22 mouse cellular contexts compared by ENCODE assay signal in the genomic region with DNA sequence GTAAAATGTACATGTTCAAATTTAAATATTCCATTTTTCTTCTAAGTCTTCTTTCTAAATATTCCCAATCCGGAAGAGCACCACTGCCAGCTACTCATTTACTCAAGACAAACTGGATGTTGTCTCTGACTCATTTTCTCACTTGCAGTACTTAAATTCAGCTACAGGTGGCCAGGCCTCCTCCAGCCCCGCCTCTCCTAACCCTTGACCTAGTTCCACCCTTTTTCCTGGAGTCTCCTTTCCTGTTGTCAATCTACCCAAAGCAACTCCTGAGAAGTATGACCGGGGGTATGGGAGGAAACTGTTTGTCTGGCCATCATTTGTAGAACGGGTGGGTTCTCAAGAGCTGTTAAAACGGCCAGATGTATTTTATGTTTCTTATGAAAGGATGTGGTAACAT. TPM values are rescaled to one million over a fixed set of nuclear protein-coding genes. Genes with fewer than 3 reads are reported as not detected.
DNase-seq lines count a peak whose midpoint lies in the region; ATAC-seq and TF ChIP-seq lines count a peak whose summit lies in the region.
"Had no signal": no experiment of that assay in that cellular context is flagged by ENCODE, and none has a peak within 500 bp of the region (broad histone marks: within the 10 kb centered on the region; RNA-seq: fewer than 3 reads in every experiment).

No protein-coding gene starts in this region.

- no peak for TF ChIP-seq EP300 in heart, postnatal 0 days (IDR thresholded peaks at IDR 0.05; ENCODE audit: low read depth)
- no peak for TF ChIP-seq EP300 in stomach, postnatal 0 days (optimal IDR thresholded peaks at IDR 0.05)

- DNase-seq in heart, postnatal 0 days (ENCODE audit: low spot score) = no peak
- DNase-seq in heart, postnatal 10 days = no peak
- DNase-seq in lung, embryonic 14.5 days = no peak
- no peak for DNase-seq in lung, postnatal 14 days
- DNase-seq in gonadal fat pad, adult 2 months (ENCODE audit: low read depth) = peak; percentile 38
- DNase-seq in stomach, postnatal 0 days (ENCODE audit: low spot score) = peak; percentile 41
- DNase-seq in right cerebral cortex, postnatal 4 days = no peak
- DNase-seq: cerebellum, adult 11 months; cerebellum, postnatal 36 days; kidney, postnatal 14 days; thymus, postnatal 36 days had no signal

- H3K4me2 ChIP-seq in heart, postnatal 0 days (ENCODE audit: low read depth, low read length) = no peak overlapping the region
- H3K4me2 ChIP-seq in lung, embryonic 14.5 days = no peak overlapping the region
- H3K4me2 ChIP-seq in stomach, postnatal 0 days (replicated peaks; ENCODE audit: low read depth) = no peak overlapping the region
- H3K4me2 ChIP-seq: forebrain, embryonic 15.5 days; heart, embryonic 13.5 days; hindbrain, embryonic 13.5 days; midbrain, embryonic 15.5 days; stomach, embryonic 15.5 days had no signal

- no peak overlapping the region for H3K27ac ChIP-seq in heart, postnatal 0 days (ENCODE audit: low read depth)
- H3K27ac ChIP-seq in lung, embryonic 14.5 days (ENCODE audit: low read depth) = no peak overlapping the region
- H3K27ac ChIP-seq in stomach, postnatal 0 days (replicated peaks) = no peak overlapping the region
- H3K27ac ChIP-seq: forebrain, embryonic 15.5 days; heart, embryonic 13.5 days; hindbrain, embryonic 13.5 days; midbrain, embryonic 15.5 days; stomach, embryonic 15.5 days had no signal

- peak; percentile 14; the same call in 1 of the 2 replicates for TF ChIP-seq CTCF in heart, postnatal 0 days (IDR thresholded peaks at IDR 0.05; ENCODE audit: low read depth)
- TF ChIP-seq CTCF in lung, embryonic 14.5 days (IDR thresholded peaks at IDR 0.05; ENCODE audit: low read depth) = peak; percentile 17; the same call in 1 of the 2 replicates
- TF ChIP-seq CTCF in stomach, postnatal 0 days (IDR thresholded peaks at IDR 0.05; ENCODE audit: low read depth) = peak; percentile 54

- H3K4me3 ChIP-seq in heart, postnatal 0 days (ENCODE audit: low read depth, low read length) = no peak overlapping the region
- H3K4me3 ChIP-seq in lung, embryonic 14.5 days (ENCODE audit: low read depth, low read length) = no peak overlapping the region
- no peak overlapping the region for H3K4me3 ChIP-seq in stomach, postnatal 0 days (ENCODE audit: low read depth, low read length)
- H3K4me3 ChIP-seq: forebrain, embryonic 15.5 days; heart, embryonic 13.5 days; hindbrain, embryonic 13.5 days; midbrain, embryonic 15.5 days; stomach, embryonic 15.5 days had no signal

- WGBS in heart, postnatal 0 days = 68% methylated on average over 5 of the region's 5 CpGs
- WGBS in lung, embryonic 14.5 days = 59% methylated on average over 5 of the region's 5 CpGs
- WGBS in stomach, postnatal 0 days = 55% methylated on average over 5 of the region's 5 CpGs

- intact Hi-C loops in heart, postnatal 10 days (cut with DNase I) = loop anchor here (10.0 kb wide), 1 partner anchor 139 kb away; no protein-coding TSS in a partner anchor

- H3K9ac ChIP-seq in heart, postnatal 0 days (replicated peaks; ENCODE audit: low read depth, low read length) = no peak overlapping the region
- no peak overlapping the region for H3K9ac ChIP-seq in lung, embryonic 14.5 days
- H3K9ac ChIP-seq in stomach, postnatal 0 days (ENCODE audit: low read length) = no peak overlapping the region
- H3K9ac ChIP-seq: forebrain, embryonic 15.5 days; heart, embryonic 13.5 days; hindbrain, embryonic 13.5 days; midbrain, embryonic 15.5 days; stomach, embryonic 15.5 days had no signal

- H3K36me3 ChIP-seq in heart, postnatal 0 days (replicated peaks; ENCODE audit: control insufficient read depth, insufficient read depth, low read length) = no peaks in the 10 kb centered on the region
- H3K36me3 ChIP-seq in lung, embryonic 14.5 days (ENCODE audit: insufficient read depth) = no peaks in the 10 kb centered on the region
- no peaks in the 10 kb centered on the region for H3K36me3 ChIP-seq in stomach, postnatal 0 days (ENCODE audit: control insufficient read depth, insufficient read depth, low read length)
- H3K36me3 ChIP-seq: forebrain, embryonic 15.5 days; heart, embryonic 13.5 days; hindbrain, embryonic 13.5 days; midbrain, embryonic 15.5 days; stomach, embryonic 15.5 days had no signal

- H3K4me1 ChIP-seq in heart, postnatal 0 days (ENCODE audit: control insufficient read depth, insufficient read depth) = no peaks in the 10 kb centered on the region
- H3K4me1 ChIP-seq in lung, embryonic 14.5 days (ENCODE audit: insufficient read depth) = no peaks in the 10 kb centered on the region; the same call in 1 of the 2 replicates
- H3K4me1 ChIP-seq in stomach, postnatal 0 days (replicated peaks; ENCODE audit: control insufficient read depth, insufficient read depth) = no peaks in the 10 kb centered on the region
- H3K4me1 ChIP-seq: forebrain, embryonic 15.5 days; heart, embryonic 13.5 days; hindbrain, embryonic 13.5 days; midbrain, embryonic 15.5 days; stomach, embryonic 15.5 days had no signal

- H3K9me3 ChIP-seq in heart, postnatal 0 days (replicated peaks; ENCODE audit: control insufficient read depth, low read length) = no peaks in the 10 kb centered on the region
- no peaks in the 10 kb centered on the region for H3K9me3 ChIP-seq in lung, embryonic 14.5 days (ENCODE audit: low read depth, low read length)
- no peaks in the 10 kb centered on the region for H3K9me3 ChIP-seq in stomach, postnatal 0 days (ENCODE audit: control insufficient read depth, low read length)
- H3K9me3 ChIP-seq: forebrain, embryonic 15.5 days; heart, embryonic 13.5 days; hindbrain, embryonic 13.5 days; midbrain, embryonic 15.5 days; stomach, embryonic 15.5 days had no signal

- no peak for ATAC-seq in heart, postnatal 0 days (ENCODE audit: insufficient read depth, low read depth)
- no peak for ATAC-seq in lung, embryonic 14.5 days (ENCODE audit: insufficient read depth)
- 0 out of 2 replicates have a peak, but pooled peaks have one; percentile 64 for ATAC-seq in stomach, postnatal 0 days (ENCODE audit: low FRiP score, low TSS enrichment)
- ATAC-seq: forebrain, embryonic 15.5 days; midbrain, embryonic 15.5 days had no signal

- no peaks in the 10 kb centered on the region for H3K27me3 ChIP-seq in heart, postnatal 0 days (ENCODE audit: control insufficient read depth, insufficient read depth, low read length)
- H3K27me3 ChIP-seq in lung, embryonic 14.5 days (ENCODE audit: insufficient read depth, low read length) = no peaks in the 10 kb centered on the region
- H3K27me3 ChIP-seq in stomach, postnatal 0 days (ENCODE audit: control insufficient read depth, insufficient read depth, low read length) = no peaks in the 10 kb centered on the region
- H3K27me3 ChIP-seq: forebrain, embryonic 15.5 days; heart, embryonic 13.5 days; hindbrain, embryonic 13.5 days; midbrain, embryonic 15.5 days; stomach, embryonic 15.5 days had no signal

RNA-seq across cellular contexts. Expression of gene Rapgef2, which starts 9.7 kb away (rescaled TPM):
- 28.8 and 30.3 TPM in 2 replicates for total RNA-seq in heart, postnatal 0 days (2014; rRNA removed; ENCODE audit: low replicate concordance)
- 3.3 and 3.5 TPM in 2 replicates for polyA plus RNA-seq in heart, postnatal 0 days (2015; fragmentation: Nextera tagmentation; extraction: Ambion mirVana)
- 10 to 100 TPM; 40.2 to 51.6 TPM for total RNA-seq in heart, postnatal 10 days (2021)
- 8.7 and 10.1 TPM in 2 replicates for polyA plus RNA-seq in lung, embryonic 14.5 days (2014; fragmentation: Nextera tagmentation; extraction: Ambion mirVana)
- 9.5 and 10.5 TPM in 2 replicates for polyA plus RNA-seq in gonadal fat pad, adult 2 months (2012; rRNA removed)
- polyA plus RNA-seq in stomach, postnatal 0 days (2015; fragmentation: Nextera tagmentation; extraction: Ambion mirVana) = 2.3 and 2.4 TPM in 2 replicates

RNA-seq across cellular contexts. Expression of gene Gm17359, which starts 40.4 kb away (rescaled TPM):
- not detected in 2 replicates for total RNA-seq in heart, postnatal 0 days (2014; rRNA removed; ENCODE audit: low replicate concordance)
- not detected in 2 replicates for polyA plus RNA-seq in heart, postnatal 0 days (2015; fragmentation: Nextera tagmentation; extraction: Ambion mirVana)
- total RNA-seq in heart, postnatal 10 days (2021) = not detected
- polyA plus RNA-seq in lung, embryonic 14.5 days (2014; fragmentation: Nextera tagmentation; extraction: Ambion mirVana) = not detected in 2 replicates
- 0.68 and 1.1 TPM in 2 replicates for polyA plus RNA-seq in gonadal fat pad, adult 2 months (2012; rRNA removed)
- 0.12 TPM in 1 of 2 replicates, not detected in the other for polyA plus RNA-seq in stomach, postnatal 0 days (2015; fragmentation: Nextera tagmentation; extraction: Ambion mirVana)
- total RNA-seq: adrenal gland, postnatal 4 days; gastrocnemius, adult 8-10 months; layer of hippocampus, postnatal 25 days; MEL had no signal
- polyA plus RNA-seq: C2C12; forebrain, embryonic 15.5 days; heart, embryonic 13.5 days; hindbrain, embryonic 13.5 days; midbrain, embryonic 15.5 days; small intestine, adult 2 months; stomach, embryonic 15.5 days had no signal

Comparison
In these comparisons a context has a peak if more than half of its experiments do, and no peak if none do; other contexts are left out.
1. DNase-seq: peak in gonadal fat pad, adult 2 months (single experiment) and stomach, postnatal 0 days (single experiment); none in heart, postnatal 0 days (single experiment), heart, postnatal 10 days (0 of 2), lung, embryonic 14.5 days (single experiment), lung, postnatal 14 days (single experiment) and right cerebral cortex, postnatal 4 days (single experiment).
2. Peak in every context shown above with its lines, with median percentiles within 50 percentile points of each other: CTCF ChIP-seq.